Mouse (Mus musculus) central nervous system, embryonic 14 days (tissue): ENCODE measurements around the gene Dbndd1. TPM values are rescaled to one million over a fixed set of nuclear protein-coding genes. Genes with fewer than 3 reads are reported as not detected.

Experiments
- polyA plus RNA-seq: library from polyadenylated mRNA; depleted of rRNA; stranded (reverse); fragments of >200 nt; gene quantifications from 2 replicates; pipeline ENCODE4 v1.2.3, GENCODE M21; 2012; rRNA removed

Gene Dbndd1
- polyA plus RNA-seq = 60.2 and 68.5 TPM in 2 replicates

DNA sequence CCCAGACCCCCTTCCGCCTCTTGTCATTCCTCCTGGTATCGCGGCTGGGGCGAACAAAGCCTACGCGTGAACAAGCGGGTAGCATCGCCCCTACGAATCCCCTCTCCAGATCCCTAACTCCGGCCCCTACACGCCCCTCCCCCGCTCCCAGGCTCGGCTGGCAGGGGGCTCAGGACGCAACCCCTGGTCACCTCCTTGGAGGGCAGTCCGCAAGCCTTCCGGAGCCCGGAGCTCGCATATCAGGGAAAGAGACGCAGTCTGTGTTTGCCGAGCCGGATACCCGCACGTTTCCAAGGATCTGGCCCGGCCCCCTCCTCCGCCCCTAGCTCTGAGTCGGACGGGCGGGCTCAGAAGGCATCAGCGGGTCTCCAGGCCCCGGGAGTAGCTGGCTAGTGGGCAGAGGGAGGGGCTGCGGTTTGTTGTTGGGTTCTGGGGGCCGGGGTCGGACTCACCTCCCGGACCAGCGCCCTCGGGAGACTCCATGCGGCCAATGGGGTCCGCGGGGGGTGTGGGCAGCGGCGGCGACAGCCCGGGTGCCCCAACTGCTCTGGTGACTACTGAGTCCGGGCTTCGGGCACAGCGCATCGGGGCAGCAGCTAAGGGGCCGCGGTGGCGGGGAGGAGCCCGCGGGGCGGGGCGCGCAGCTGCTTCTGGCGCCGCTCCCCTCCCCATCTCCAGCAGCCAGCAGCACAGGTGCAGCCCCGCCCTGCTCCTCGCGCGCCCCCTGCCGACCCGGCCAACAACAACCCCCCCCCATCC, at the start of gene Dbndd1:
Gene Dbndd1, minus strand, starts transcription at position 683 of the 759 bp plus-strand sequence.

DNA sequence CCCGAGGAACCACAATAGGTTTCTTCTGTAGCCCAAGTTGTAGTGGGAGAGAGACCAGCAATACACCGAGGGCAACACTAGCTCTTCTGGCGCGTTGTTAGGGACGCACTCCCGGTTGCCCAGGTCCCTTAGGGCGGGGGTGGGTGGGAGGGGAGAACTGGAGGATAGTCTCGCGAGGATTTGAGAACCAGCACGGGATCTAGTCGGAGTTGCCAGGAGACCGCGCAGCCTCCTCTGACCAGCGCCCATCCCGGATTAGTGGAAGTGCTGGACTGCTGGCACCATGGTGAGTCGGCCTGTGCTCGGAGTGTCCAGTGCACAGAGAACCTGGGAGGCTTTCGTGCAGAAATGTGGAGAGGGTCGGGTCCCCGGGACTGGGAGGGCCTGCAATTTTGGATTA, 3.4 kb upstream of the Dbndd1 start, which contains the start of gene Gas8:
Gene Gas8, plus strand, starts transcription at position 168 of the 400 bp plus-strand sequence.

GRCm38 (mm10) chr8:123477737-123478258, 37.5 kb downstream of the Dbndd1 start, which contains the start of gene Afg3l1:
Afg3l1 (plus strand) TSS chr8:123477903.

Other genes starting within 250 kb of the Dbndd1 start
- 27.6 and 35.1 TPM in 2 replicates for gene Fanca, start 196.9 kb downstream of the Dbndd1 start, polyA plus RNA-seq
- 37.7 and 44.4 TPM in 2 replicates for gene Spire2, start 182.8 kb downstream of the Dbndd1 start, polyA plus RNA-seq
- gene Tcf25, start 141.7 kb downstream of the Dbndd1 start, polyA plus RNA-seq = 267 and 295 TPM in 2 replicates
- gene Mc1r, start 108.4 kb downstream of the Dbndd1 start, polyA plus RNA-seq = 0.02 and 0.10 TPM in 2 replicates
- gene Tubb3, start 104.0 kb downstream of the Dbndd1 start, polyA plus RNA-seq = 2,181 and 2,513 TPM in 2 replicates
- 44.5 and 45.5 TPM in 2 replicates for gene Def8, start 91.9 kb downstream of the Dbndd1 start, polyA plus RNA-seq
- gene Afg3l1, start 37.6 kb downstream of the Dbndd1 start, polyA plus RNA-seq = 30.8 and 32.1 TPM in 2 replicates
- 50.1 and 54.0 TPM in 2 replicates for gene Gas8, start 3.4 kb upstream of the Dbndd1 start, polyA plus RNA-seq
- gene Rhou, start 138.5 kb upstream of the Dbndd1 start, polyA plus RNA-seq = 20.4 and 23.8 TPM in 2 replicates